Mouse (Mus musculus) cerebellum, adult 2 months (tissue): ENCODE results near the gene Cmtm2a. TPM values are rescaled to one million over a fixed set of nuclear protein-coding genes. Genes with fewer than 3 reads are reported as not detected.
"Not testable (repeated sequence)": the region's sequence is repeated elsewhere in the genome, so short reads cannot be mapped to it uniquely, and the experiment has no call there.

ENCODE experiments used
- DNase-seq, 2 experiments: peaks; one replicate each; pipeline ENCODE4 v3.0.0; 2021
- H3K27ac ChIP-seq: fragments of 200-500 bp; 2 replicates; pipeline ENCODE4 v1.5.1; 2012; ENCODE audit warnings: low read length, control low read depth, inconsistent platforms; ENCODE audit not compliant: insufficient read depth
- H3K27me3 ChIP-seq: fragments of 200-500 bp; 2 replicates; pipeline ENCODE4 v1.6.1; 2012; ENCODE audit warnings: inconsistent platforms, mild to moderate bottlenecking, low read length, moderate library complexity; ENCODE audit not compliant: control insufficient read depth, insufficient read depth
- H3K4me1 ChIP-seq: fragments of 200-500 bp; 2 replicates; pipeline ENCODE4 v1.6.1; 2011; ENCODE audit warnings: low read length; ENCODE audit not compliant: control insufficient read depth, insufficient read depth
- H3K4me3 ChIP-seq: fragments of 200-500 bp; replicated peaks from 2 replicates; pipeline ENCODE3; 2011; ENCODE audit warnings: mild to moderate bottlenecking, low read depth, low read length, control low read depth; ENCODE audit not compliant: insufficient read depth
- CTCF ChIP-seq: fragments of 200-500 bp; IDR thresholded peaks from 2 replicates; pipeline ENCODE4 v1.5.1; 2011; ENCODE audit warnings: low read depth, mild to moderate bottlenecking, control low read depth, low read length, moderate library complexity, borderline replicate concordance; ENCODE audit not compliant: insufficient read depth
- POLR2A ChIP-seq: fragments of 200-500 bp; IDR thresholded peaks from 2 replicates; pipeline ENCODE4 v1.6.1; 2011; ENCODE audit warnings: low read length, control low read depth, borderline replicate concordance; ENCODE audit not compliant: insufficient read depth
- whole genome bisulfite sequencing: fragments of 180-500 bp; shearing (Covaris S2); methylation state at CpG from one replicate; pipeline ENCODE4 v1.1.7; 2018; 5-methylcytosine and 5-hydroxymethylcytosine counted together
- polyA plus RNA-seq: library from polyadenylated mRNA; depleted of rRNA; stranded (reverse); fragments of >200 nt; gene quantifications from 2 replicates; pipeline ENCODE4 v1.2.3, GENCODE M21; 2012; rRNA removed

The Cmtm2a gene
- not detected in 2 replicates for polyA plus RNA-seq

DNA sequence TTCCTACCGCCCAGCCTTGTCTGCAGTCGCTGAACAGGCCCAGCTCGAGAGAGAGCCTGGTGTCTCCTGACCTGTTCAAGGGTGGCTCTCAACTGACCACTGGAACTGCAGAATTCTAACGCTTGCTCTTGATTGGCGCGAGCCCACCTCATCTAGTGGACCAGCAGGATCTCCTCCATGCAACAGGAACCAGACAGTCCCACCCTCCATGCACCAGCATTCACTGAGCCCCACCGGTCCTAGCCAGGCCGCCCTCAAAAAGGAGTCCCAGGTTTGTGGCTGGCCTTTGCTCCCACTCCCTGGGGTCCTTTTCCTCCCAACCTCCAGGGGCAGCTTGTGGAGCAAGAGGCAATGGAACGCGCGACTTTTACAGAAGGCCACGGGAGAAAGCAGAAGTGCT lies at the start of gene Cmtm2a:
Gene Cmtm2a, minus strand, starts transcription at position 101 of the 400 bp plus-strand sequence.
- not testable (repeated sequence) for DNase-seq, H3K27ac ChIP-seq, H3K4me3 ChIP-seq, H3K4me1 ChIP-seq, H3K27me3 ChIP-seq
- WGBS = 84% methylated on average over 12 of the region's 12 CpGs

DNA sequence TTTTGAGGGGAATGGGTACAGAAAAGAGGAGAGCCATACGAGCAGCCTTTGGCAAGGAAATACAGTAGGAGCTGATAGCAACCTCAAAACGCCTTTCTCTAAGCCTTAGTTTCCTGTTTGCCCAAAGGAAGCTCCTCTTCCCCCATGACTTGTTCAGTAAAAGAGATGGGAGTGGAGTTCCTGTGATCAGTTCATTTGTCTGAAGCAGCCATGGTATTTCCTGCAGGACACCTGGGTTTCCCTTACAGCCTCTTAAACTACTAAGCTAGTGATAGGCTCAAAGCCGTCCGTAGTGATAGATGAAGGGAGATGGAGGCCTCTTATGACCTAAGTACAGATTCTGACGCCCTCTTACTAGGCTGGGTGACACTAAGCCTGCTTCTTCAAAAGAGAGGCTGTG lies 49.4 kb upstream of the Cmtm2a start:
- Histone ChIP-seq H3K4me3 (no peak overlapping the region), H3K4me1 (peaks cover 8% of the 10 kb centered on the region; the same call in 1 of the 2 replicates), H3K27ac (no peak overlapping the region), H3K27me3 (no peaks in the 10 kb centered on the region)
- no peak for DNase-seq
- TF ChIP-seq CTCF (no peak), POLR2A (no peak)
- 93% methylated on average over 5 of the region's 5 CpGs for WGBS

DNA sequence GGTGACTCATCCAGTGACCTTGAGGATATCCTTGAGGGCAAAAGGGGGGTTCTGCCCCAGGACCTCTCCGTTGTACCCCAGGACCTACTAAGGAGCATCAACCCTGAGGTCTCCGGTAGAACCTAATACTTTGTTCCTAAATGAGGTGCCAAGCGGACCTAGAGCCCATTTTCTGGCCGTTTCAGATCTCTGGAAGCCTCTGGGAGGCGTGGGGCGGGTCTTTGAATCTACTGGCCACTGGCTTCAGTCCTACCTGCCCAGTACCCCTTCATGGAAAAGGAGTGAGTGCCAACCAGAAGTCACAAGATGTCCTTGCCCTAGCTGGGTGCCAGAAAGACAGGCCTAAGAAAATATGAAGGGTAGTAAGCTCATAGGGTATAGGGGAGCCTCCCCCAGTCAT lies 48.7 kb upstream of the Cmtm2a start:
- 54% methylated on average over 6 of the region's 6 CpGs for WGBS
- H3K27me3 ChIP-seq = no peaks in the 10 kb centered on the region
- H3K27ac ChIP-seq = no peak overlapping the region
- no peak for TF ChIP-seq POLR2A
- no peak for TF ChIP-seq CTCF
- peaks cover 8% of the 10 kb centered on the region; the same call in 1 of the 2 replicates for H3K4me1 ChIP-seq
- DNase-seq = no peak
- H3K4me3 ChIP-seq = no peak overlapping the region

DNA sequence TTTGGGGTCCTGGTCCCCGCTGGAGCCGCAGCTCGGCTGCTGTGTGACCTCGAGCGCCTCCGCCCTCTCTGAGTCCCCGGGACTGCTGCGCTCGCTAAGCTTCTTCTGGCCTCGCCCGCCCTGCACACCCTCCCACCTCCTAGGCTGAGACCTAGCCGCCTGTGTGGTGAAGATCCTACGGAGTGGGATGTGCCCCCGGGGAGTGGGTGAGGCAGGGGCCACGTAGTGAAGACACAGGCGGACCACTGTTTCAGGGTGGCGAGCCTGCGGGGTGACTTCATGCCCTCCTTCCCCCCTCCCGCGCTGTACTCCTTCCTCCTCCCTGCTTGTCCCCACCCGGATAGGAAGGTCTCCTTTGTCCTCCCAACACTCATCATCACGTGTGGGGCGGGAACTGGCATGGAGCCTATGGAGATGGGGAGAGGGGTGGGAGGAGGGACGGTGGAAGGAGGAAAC lies 48.2 kb upstream of the Cmtm2a start:
- no peak overlapping the region for H3K27ac ChIP-seq
- DNase-seq = peak in 1 of 2 experiments; percentile 24

DNA sequence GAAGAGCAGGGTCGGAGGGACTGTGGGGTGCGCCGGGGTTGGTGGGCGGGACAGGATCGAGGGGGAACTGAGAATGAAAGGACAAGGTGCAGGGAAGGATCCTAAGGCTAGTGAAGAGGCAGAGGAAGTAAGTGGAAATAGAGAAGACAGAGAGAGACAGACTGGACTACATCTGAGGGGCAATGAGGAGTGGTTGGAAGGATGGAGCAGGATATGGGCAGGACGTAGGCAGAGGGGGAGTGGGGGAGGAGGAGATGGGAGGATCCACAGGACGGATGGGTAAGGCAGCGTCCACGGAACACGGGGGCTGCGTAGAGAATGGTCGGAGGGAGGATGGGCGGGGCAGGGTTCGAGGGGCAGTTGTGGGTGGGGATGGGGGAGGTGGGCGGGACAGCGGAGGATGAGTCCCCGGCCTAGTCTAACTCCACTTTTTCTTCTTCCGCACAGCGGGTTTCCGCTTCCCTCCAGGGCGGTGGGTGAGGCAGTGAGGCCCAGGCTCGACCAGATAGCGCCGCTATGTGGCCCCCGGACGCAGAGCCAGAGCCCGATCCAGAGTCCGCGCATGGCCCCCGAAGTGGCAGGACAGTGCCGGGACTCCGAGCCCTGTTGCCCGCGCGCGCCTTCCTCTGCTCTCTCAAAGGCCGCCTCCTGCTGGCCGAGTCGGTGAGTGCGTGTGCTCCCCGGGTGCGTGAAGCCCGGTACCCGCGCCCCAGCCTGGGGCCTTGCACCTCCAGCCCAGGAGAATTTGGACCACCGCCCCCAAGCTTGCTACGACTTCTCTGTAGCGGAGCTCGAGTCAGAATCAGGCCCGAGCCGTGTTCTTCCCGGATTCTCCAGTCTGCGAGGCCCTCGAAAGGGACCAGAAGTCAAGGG lies 47.5 kb upstream of the Cmtm2a start:
- peak; percentile 52 to 55 for DNase-seq
- Histone ChIP-seq H3K27me3 (no peaks in the 10 kb centered on the region), H3K4me1 (peaks cover 8% of the 10 kb centered on the region; the same call in 1 of the 2 replicates), H3K27ac (no peak overlapping the region), H3K4me3 (peak overlapping the region; percentile 61)
- under 1% methylated on average over 53 of the region's 54 CpGs for WGBS
- TF ChIP-seq POLR2A (no peak), CTCF (0 out of 2 replicates have a peak, but pooled peaks have one; percentile 11)

More for the DNA sequence above, 48.2 kb upstream of the Cmtm2a start:
- Histone ChIP-seq H3K4me1 (peaks cover 8% of the 10 kb centered on the region; the same call in 1 of the 2 replicates), H3K27me3 (no peaks in the 10 kb centered on the region), H3K4me3 (peak overlapping the region; percentile 61)
- TF ChIP-seq POLR2A (no peak), CTCF (no peak)
- 3% methylated on average over 24 of the region's 24 CpGs for WGBS

DNA sequence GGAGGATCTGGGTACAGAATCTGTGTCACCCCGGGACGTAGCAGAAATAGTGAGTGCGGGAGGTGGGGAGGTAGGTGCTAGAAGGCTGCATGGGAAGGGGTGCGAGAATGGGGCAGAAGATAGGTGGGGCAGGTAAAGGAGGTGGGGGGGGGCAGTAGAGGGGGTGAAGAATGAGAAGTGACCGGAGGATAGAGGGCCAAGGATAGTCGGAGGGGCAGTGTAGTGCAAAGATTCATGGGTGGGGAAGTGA lies 46.9 kb upstream of the Cmtm2a start:
- no peak for DNase-seq
- Histone ChIP-seq H3K4me1 (peaks cover 8% of the 10 kb centered on the region; the same call in 1 of the 2 replicates), H3K27ac (no peak overlapping the region), H3K4me3 (peak overlapping the region; percentile 61), H3K27me3 (no peaks in the 10 kb centered on the region)
- 8% methylated on average over 6 of the region's 6 CpGs for WGBS
- TF ChIP-seq CTCF (no peak), POLR2A (no peak)

DNA sequence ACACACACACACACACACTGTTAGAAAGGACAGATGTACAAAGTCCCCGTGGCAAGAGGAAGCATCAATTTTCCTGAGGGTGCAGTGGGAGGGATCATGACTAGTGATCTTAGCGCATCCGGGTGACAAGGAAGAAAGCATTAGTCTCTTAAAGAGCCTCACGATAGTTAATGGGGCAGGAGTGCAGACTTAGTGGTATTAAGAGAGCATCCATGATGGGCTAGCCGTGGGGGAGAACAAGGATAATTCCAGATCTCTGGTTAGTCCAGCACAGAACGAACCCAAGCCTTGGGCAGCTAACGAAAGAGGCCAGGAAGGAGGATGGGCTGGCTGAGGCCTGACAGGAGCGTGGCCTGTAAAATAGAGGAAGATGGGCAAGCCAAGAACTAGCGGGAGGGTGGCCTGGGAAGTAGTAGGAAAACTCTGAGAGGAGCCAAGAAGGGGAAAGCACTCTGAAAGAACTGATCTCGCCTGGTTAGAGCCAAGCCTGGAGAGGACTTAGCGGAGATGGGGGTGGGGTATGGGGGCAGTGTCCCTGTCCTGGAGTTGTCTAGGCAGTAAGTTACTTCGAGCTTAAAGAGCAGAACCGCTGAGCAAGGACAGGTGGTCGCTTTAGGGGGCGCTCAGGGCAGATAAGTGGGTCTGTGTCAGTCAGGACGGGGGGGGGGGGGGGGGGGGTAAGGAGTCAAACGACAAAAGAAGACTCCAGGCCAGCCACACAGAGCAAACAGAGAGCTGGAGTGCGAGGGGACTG lies 46.4 kb upstream of the Cmtm2a start, which contains the start of gene Cmtm3:
Gene Cmtm3, plus strand, starts transcription at position 182 of the 754 bp plus-strand sequence.
- H3K27ac ChIP-seq = no peak within 1 kb of the TSS
- no peak for TF ChIP-seq POLR2A
- no peak for TF ChIP-seq CTCF
- peaks cover 8% of the 10 kb centered on the region; the same call in 1 of the 2 replicates for H3K4me1 ChIP-seq
- peak within 1 kb of the TSS; percentile 61 for H3K4me3 ChIP-seq
- H3K27me3 ChIP-seq = no peaks in the 10 kb centered on the region
- 36% methylated on average over 17 of the region's 18 CpGs for WGBS
- DNase-seq = peak in 1 of 2 experiments; percentile 27

DNA sequence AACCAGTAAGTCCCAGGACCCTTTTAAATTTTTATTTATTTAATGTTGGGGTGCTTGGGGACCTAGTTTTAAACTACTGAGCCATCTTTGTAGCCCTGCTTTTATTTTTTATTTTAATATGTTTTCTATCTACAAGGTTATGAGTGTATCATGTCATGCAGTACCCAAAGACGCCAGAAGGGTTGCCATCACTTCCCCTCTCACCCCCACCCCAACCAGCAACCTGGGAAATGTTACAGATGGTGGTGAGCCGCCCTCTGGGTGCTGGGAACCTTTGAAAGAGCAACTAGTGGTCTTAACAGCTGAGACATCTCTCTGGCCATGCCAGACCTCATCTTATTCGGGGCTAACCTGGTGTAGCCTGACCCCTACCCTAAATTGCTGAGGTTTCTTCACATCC lies 44.9 kb upstream of the Cmtm2a start:
- WGBS = 72% methylated on average over 3 of the region's 3 CpGs
- DNase-seq = no peak
- Histone ChIP-seq H3K27me3 (no peaks in the 10 kb centered on the region), H3K4me3 (no peak overlapping the region), H3K4me1 (0 out of 2 replicates have a peak, but pooled peaks cover 8% of the 10 kb centered on the region), H3K27ac (no peak overlapping the region)
- TF ChIP-seq CTCF (no peak), POLR2A (no peak)
